Mouse (Mus musculus) hindbrain, embryonic 14.5 days (tissue): ENCODE results near the gene Ndufs3. TPM values are rescaled to one million over a fixed set of nuclear protein-coding genes. Genes with fewer than 3 reads are reported as not detected.
"Not testable (repeated sequence)": the region's sequence is repeated elsewhere in the genome, so short reads cannot be mapped to it uniquely, and the experiment has no call there.

Source experiments
- ATAC-seq: fragments of 200-750 bp; cut with Nextera tagmentation; 2 replicates; pipeline ENCODE4 v1.8.0; 2017; ENCODE audit warnings: moderate number of reproducible peaks, mild to moderate bottlenecking, moderate TSS enrichment, moderate library complexity; ENCODE audit not compliant: low FRiP score
- DNase-seq: peaks from one replicate; pipeline ENCODE4 v3.0.0-alpha.2; 2015; ENCODE audit warnings: low spot score
- H3K27ac ChIP-seq: fragments of 300-500 bp; sonication (generic); 2 replicates; pipeline ENCODE4 v1.5.1; 2014; ENCODE audit warnings: mild to moderate bottlenecking, moderate library complexity
- H3K27me3 ChIP-seq: fragments of 300-500 bp; sonication (generic); 2 replicates; pipeline ENCODE4 v1.6.1; 2014; ENCODE audit warnings: mild to moderate bottlenecking, low read length, mixed read lengths; ENCODE audit not compliant: control insufficient read depth, insufficient read depth
- H3K36me3 ChIP-seq: fragments of 300-500 bp; sonication (generic); replicated peaks from 2 replicates; pipeline ENCODE4 v1.6.1; 2014; ENCODE audit not compliant: control insufficient read depth, insufficient read depth
- H3K4me1 ChIP-seq: fragments of 300-500 bp; sonication (generic); replicated peaks from 2 replicates; pipeline ENCODE4 v1.6.1; 2014; ENCODE audit warnings: antibody characterized with exemption, low read length, mixed read lengths; ENCODE audit not compliant: control insufficient read depth, insufficient read depth
- H3K4me2 ChIP-seq: fragments of 300-500 bp; sonication (generic); replicated peaks from 2 replicates; pipeline ENCODE4 v1.6.1; 2014; ENCODE audit warnings: mild to moderate bottlenecking, moderate library complexity
- H3K4me3 ChIP-seq: fragments of 300-500 bp; sonication (generic); replicated peaks from 2 replicates; pipeline ENCODE4 v1.5.1; 2014; ENCODE audit warnings: mild to moderate bottlenecking, low read length
- H3K9ac ChIP-seq: fragments of 300-500 bp; sonication (generic); 2 replicates; pipeline ENCODE4 v1.6.1; 2014
- H3K9me3 ChIP-seq: fragments of 300-500 bp; sonication (generic); 2 replicates; pipeline ENCODE4 v1.6.1; 2016; ENCODE audit warnings: low read length; ENCODE audit not compliant: control insufficient read depth
- WGBS: fragments of 180-500 bp; shearing (Covaris S2); extraction: QIAGEN DNeasy Blood & Tissue Kit; methylation state at CpG from one replicate; pipeline ENCODE4 v1.1.7; 2014; 5-methylcytosine and 5-hydroxymethylcytosine counted together
- polyA plus RNA-seq: library from polyadenylated mRNA; unstranded; fragments of >200 nt; fragmentation: Nextera tagmentation; extraction: Ambion mirVana; gene quantifications from 2 replicates; pipeline ENCODE4 v1.2.1, GENCODE M21; 2014

Gene Ndufs3
- polyA plus RNA-seq, 1 experiment from 2014 or later: 227 TPM

DNA sequence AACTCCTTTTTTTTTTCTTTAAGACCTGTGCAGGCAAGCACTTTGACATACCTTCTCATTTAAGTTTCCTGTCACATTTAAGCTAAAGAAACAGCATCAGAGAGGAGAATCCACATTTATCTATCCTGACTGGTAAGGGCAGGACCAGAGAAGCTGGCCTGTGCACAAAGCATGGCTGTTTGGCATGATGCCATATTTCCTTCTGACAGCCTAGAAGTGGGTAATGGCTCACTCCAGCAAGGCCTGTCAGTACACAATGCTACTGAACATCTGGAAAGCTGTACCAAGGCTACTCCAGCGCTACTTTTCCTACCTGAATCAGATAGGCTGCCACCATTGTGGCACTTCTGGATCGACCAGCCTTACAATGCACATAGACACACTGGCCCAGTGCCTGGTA is 9.0 kb upstream of the Ndufs3 start:
- Histone ChIP-seq H3K4me2 (no peak overlapping the region), H3K27me3 (no peaks in the 10 kb centered on the region), H3K9ac (peak overlapping the region; percentile 11; the same call in 1 of the 2 replicates), H3K27ac (peak overlapping the region; percentile 24; the same call in 1 of the 2 replicates), H3K9me3 (no peaks in the 10 kb centered on the region), H3K4me3 (no peak overlapping the region), H3K4me1 (peaks cover 34% of the 10 kb centered on the region), H3K36me3 (peaks cover 57% of the 10 kb centered on the region)
- ATAC-seq (no peak), DNase-seq (peak; percentile 64)
- 75% methylated on average over 2 of the region's 2 CpGs for WGBS

DNA sequence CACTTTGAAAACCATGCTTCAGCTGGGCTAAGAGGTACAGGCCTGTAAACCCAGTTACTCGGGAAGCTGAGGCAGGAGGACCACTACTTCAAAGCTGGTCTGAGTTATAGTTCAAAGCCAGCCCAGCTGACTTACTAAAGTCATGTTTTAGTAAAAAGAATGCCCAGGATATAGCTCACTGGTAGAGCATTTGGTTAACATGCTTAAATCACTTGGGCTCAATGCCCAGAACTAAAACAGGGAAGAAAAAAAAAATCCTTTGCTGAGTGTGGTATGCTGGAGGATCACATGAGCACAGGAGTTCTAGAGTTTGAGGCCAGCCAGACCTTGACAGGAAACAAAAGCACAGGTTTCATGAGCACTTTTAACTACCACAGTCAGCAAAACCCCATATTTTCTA is 7.0 kb upstream of the Ndufs3 start:
- DNase-seq (no peak), ATAC-seq (no peak)
- WGBS: 91% methylated on average over 1 of the region's 1 CpGs
- Histone ChIP-seq H3K4me1 (peaks cover 26% of the 10 kb centered on the region), H3K27me3 (no peaks in the 10 kb centered on the region), H3K4me3 (no peak overlapping the region), H3K27ac (no peak overlapping the region), H3K4me2 (no peak overlapping the region), H3K9me3 (no peaks in the 10 kb centered on the region), H3K9ac (no peak overlapping the region), H3K36me3 (peaks cover 77% of the 10 kb centered on the region)

DNA sequence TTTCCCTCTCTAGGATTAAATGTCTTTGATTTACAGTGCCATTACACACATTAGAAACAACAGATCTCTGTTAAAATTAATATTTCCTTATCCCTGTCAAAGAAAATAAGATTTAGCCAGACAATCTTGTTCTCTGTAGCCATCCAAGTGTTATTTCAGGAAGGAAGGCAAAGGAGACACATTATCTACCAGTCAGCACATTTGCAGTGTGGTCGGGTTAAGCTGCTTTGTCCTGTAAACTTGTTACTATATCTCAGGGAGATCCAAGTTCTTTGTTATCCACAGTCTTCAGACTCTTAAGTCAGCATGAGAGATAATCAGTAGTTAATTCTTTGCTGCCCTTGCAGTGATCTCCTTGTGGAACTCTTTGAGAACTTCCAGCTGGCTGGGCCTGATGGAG is 6.2 kb upstream of the Ndufs3 start:
- H3K4me3 ChIP-seq: no peak overlapping the region
- H3K4me2 ChIP-seq: no peak overlapping the region
- no peaks in the 10 kb centered on the region for H3K9me3 ChIP-seq
- peaks cover 26% of the 10 kb centered on the region for H3K4me1 ChIP-seq
- DNase-seq (no peak), ATAC-seq (no peak)
- no peak overlapping the region for H3K9ac ChIP-seq
- H3K36me3 ChIP-seq: peaks cover 77% of the 10 kb centered on the region
- H3K27me3 ChIP-seq: no peaks in the 10 kb centered on the region
- H3K27ac ChIP-seq: no peak overlapping the region
- 97% methylated on average over 1 of the region's 1 CpGs for WGBS

DNA sequence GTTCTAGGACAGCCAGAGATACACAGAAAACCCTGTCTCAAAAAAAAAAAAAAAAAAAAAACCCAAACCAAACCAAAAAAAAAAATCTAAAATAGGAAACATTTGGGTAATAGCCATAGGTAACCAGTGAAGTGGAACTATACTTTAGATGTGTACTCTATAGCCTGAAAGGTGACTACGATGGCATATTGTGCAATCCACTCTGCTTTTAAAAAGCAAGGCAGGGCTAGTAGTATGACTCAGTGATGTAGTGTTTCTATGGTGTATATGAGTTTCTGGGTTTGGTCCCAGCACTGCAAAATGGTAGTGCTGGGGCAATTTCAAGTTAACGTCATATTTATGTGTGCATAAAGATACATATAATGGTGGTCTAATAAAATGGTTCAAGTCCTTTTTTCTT is 2.1 kb upstream of the Ndufs3 start:
- no peak overlapping the region for H3K9ac ChIP-seq
- no peaks in the 10 kb centered on the region for H3K27me3 ChIP-seq
- no peak for DNase-seq
- no peaks in the 10 kb centered on the region for H3K9me3 ChIP-seq
- H3K4me1 ChIP-seq: peaks cover 32% of the 10 kb centered on the region
- H3K4me3 ChIP-seq: no peak overlapping the region
- 96% methylated on average over 2 of the region's 2 CpGs for WGBS
- H3K4me2 ChIP-seq: no peak overlapping the region
- no peak for ATAC-seq
- H3K36me3 ChIP-seq: peaks cover 63% of the 10 kb centered on the region
- no peak overlapping the region for H3K27ac ChIP-seq

DNA sequence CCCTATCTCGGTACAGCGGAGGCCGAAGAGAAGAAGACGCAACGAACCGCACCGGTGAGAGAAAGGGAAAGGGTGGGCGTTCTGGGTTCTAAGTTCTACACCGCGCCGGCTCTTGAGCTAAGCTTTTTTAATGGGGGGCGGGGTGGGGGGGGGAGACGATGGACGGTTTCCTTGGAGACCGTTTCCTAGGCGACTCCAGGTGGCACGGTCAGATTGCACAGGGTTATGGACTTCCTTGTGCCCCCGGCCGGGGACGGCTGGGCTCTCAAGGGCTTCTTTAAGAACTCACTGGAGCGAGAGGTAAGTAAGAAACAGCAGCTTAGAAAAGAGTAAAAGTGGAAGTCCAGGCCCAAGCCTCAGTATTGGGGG is 213 bp upstream of the Ndufs3 start:
- peaks cover 60% of the 10 kb centered on the region for H3K36me3 ChIP-seq
- peak overlapping the region; percentile 97 for H3K9ac ChIP-seq
- under 1% methylated on average over 21 of the region's 21 CpGs for WGBS
- ATAC-seq: no peak; the same call in 1 of the 2 replicates
- peak overlapping the region; percentile 61 for H3K4me2 ChIP-seq
- no peak for DNase-seq
- H3K9me3 ChIP-seq: no peaks in the 10 kb centered on the region
- H3K27ac ChIP-seq: peak overlapping the region; percentile 95
- peaks cover 32% of the 10 kb centered on the region for H3K4me1 ChIP-seq
- H3K27me3 ChIP-seq: no peaks in the 10 kb centered on the region
- H3K4me3 ChIP-seq: peak overlapping the region; percentile 92

DNA sequence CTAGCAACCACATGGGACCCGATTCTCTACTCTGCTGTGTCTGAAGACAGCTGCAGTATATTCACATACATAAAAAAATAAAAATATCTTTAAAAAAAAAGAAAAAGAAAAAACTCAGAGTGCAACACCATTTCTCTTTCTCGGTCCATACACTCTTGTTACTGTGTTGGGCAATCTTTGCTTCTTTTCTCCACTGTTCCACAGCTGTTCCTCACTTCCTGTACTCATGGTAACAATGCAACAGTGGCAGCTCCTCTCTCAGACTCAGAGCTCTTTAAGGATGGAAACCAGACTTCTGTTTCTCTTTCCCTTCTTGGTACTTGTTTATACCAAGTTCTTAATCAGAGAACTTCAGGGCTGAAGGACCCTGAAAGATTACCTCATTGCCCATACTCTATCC is 1.2 kb downstream of the Ndufs3 start:
- whole genome bisulfite sequencing: 89% methylated on average over 2 of the region's 2 CpGs
- H3K27ac ChIP-seq: peak overlapping the region; percentile 95; the same call in 1 of the 2 replicates
- H3K36me3 ChIP-seq: peaks cover 58% of the 10 kb centered on the region
- no peaks in the 10 kb centered on the region for H3K27me3 ChIP-seq
- H3K4me3 ChIP-seq: peak overlapping the region; percentile 92
- ATAC-seq (no peak), DNase-seq (no peak)
- H3K4me1 ChIP-seq: peaks cover 32% of the 10 kb centered on the region
- peak overlapping the region; percentile 97 for H3K9ac ChIP-seq
- no peaks in the 10 kb centered on the region for H3K9me3 ChIP-seq
- H3K4me2 ChIP-seq: peak overlapping the region; percentile 61

DNA sequence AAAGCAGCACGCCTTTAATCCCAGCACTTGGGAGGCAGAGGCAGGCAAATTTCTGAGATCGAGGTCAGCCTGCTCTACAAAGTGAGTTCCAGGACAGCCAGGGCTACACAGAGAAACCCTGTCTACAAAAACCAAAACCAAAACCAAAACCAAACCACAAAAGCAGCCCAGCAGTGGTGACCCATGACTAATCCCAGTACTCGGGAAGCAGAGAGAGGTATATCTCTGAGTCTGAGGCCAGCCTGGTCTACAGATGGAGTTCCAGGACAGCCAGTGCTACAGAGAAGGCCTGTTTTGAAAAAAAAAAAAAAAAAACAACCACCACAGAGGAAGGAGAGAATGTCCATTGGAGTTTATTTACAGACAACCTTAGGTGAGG is 10.3 kb downstream of the Ndufs3 start:
- H3K9me3 ChIP-seq, DNase-seq, ATAC-seq, H3K4me2 ChIP-seq, H3K4me3 ChIP-seq, H3K27me3 ChIP-seq, H3K27ac ChIP-seq, H3K9ac ChIP-seq: not testable (repeated sequence)
- peaks cover 81% of the 10 kb centered on the region for H3K36me3 ChIP-seq
- WGBS: 92% methylated on average over 3 of the region's 3 CpGs
- H3K4me1 ChIP-seq: peaks cover 12% of the 10 kb centered on the region

DNA sequence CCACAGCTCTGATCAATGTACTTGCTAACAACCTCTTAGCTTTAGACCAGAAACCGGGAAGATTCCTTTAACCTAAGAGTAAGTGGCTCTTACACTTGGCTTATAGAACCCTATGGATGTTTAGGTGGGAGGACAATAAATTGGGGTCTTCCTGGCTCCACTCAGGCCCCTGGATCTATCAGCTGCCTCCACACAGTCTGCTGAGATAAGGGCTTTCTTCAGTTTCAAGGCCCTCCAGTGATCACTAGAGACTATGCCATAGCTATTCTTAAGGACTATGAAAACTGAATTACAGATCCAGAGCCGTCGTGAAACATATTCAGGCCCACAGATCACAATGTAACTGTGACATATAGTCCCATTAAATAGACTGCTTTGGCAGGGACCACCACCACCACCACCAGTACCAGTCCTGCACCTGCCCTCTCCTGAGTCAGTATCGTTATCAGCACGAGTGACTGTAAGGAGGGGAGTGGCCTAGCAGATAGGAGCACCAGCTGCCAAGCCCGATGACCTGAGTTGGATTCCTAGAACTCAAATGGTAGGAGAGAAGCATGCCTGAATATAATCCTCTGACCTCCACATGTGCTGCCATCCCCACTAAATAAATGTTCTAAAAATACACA is 10.8 kb downstream of the Ndufs3 start:
- Histone ChIP-seq H3K9ac (no peak overlapping the region), H3K27me3 (peaks cover 7% of the 10 kb centered on the region; the same call in 1 of the 2 replicates), H3K4me2 (no peak overlapping the region), H3K4me1 (peaks cover 16% of the 10 kb centered on the region), H3K27ac (no peak overlapping the region), H3K36me3 (peaks cover 76% of the 10 kb centered on the region), H3K4me3 (no peak overlapping the region), H3K9me3 (no peaks in the 10 kb centered on the region)
- DNase-seq (no peak), ATAC-seq (no peak)
- 85% methylated on average over 6 of the region's 6 CpGs for WGBS

DNA sequence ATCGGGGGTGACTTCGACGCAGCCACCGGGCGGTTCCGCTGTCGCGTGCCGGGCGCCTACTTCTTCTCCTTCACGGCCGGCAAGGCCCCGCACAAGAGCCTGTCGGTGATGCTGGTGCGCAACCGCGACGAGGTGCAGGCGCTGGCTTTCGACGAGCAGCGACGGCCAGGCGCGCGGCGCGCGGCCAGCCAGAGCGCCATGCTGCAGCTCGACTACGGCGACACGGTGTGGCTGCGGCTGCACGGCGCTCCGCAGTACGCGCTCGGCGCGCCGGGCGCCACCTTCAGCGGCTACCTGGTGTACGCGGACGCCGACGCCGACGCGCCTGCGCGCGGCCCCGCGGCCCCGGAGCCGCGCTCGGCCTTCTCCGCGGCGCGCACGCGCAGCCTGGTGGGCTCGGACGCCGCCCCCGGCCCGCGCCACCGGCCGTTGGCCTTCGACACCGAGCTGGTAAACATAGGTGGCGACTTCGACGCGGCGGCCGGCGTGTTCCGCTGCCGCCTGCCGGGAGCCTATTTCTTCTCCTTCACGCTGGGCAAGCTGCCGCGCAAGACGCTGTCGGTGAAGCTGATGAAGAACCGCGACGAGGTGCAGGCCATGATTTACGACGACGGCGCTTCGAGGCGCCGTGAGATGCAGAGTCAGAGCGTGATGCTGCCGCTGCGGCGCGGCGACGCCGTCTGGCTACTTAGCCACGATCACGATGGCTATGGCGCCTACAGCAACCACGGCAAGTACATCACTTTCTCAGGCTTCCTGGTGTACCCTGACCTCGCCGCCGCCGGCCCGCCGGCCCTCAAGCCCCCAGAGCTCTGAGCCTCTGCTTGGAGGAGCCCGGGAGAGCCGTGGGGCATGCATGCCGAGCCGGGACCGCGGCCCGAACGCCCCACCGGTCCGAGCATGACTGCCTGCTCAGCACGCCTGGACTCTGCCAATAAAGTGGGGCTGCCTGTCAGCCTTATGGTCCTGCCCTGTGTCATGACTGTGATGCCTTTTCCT is 14.8 kb downstream of the Ndufs3 start:
- 5% methylated on average over 100 of the region's 133 CpGs for WGBS
- Histone ChIP-seq H3K9me3 (no peaks in the 10 kb centered on the region), H3K4me3 (peak overlapping the region; percentile 41), H3K27me3 (peaks cover 22% of the 10 kb centered on the region), H3K9ac (peak overlapping the region; percentile 62), H3K36me3 (peaks cover 37% of the 10 kb centered on the region), H3K27ac (peak overlapping the region; percentile 79), H3K4me2 (peak overlapping the region; percentile 85), H3K4me1 (peaks cover 29% of the 10 kb centered on the region)
- DNase-seq: peak; percentile 71
- peak; percentile 56 for ATAC-seq
